Mouse (Mus musculus): ENCODE measurements around the gene Pomgnt2.

The Pomgnt2 gene

DNA sequence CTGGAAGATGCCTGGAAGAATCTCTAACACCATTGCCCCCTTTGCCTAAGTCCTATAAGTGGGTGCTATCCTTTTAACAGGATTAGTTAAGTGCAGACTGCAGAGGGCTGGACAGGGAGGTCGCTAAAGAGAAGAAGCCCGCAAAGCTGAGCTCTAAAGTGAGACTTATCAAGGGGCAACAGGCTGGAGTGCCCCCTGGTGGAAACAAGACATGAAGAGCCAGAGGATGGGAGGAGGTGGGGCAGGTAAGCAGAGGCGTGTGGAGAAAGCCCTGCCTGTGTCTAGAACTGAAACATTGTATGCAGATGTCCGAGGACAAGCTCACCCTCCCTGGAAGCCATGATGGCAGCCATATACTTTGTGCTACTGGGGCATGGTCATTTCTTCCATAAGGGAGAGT lies 16.7 kb upstream of the Pomgnt2 start:
- DNase-seq (ENCODE audit: low spot score in 2 of 2) = no peak

DNA sequence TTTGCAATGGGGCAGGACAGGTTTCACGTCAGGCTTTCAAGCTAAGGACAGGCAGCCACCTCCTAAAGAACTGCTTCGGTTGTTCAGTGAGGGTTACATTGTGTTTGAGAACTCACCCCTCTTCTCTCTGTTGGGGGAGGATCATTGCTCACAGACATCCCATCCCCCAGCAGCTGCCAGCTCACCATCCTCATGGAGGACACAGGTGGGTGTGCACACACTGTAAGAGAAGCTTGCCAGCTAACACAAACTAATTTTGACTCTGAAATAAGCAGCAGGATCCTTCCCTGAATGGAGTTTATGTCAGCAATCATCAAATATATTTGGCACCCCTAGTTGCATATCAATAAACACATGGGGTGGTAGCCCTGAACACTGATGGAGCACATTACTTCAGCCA lies 15.9 kb upstream of the Pomgnt2 start:
- DNase-seq (ENCODE audit: low spot score in 2 of 2) = no peak

DNA sequence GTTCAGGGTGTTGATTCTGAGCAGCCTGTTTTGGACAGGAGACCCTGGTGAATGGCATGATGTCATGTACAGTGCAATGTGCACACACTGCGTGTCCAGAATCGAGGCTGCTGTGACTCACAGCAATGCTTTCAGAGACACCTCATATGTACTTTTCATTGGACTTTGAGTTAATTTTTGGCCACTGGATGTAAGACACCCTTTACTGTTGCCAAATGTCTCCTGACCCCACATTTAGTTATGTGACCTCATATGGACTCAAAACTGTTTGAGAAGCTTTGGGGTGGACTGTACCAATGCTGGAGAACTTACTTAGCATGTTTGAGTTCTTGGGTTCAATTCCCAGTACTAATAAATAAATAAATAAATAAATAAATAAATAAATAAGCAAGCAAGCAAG lies 13.8 kb upstream of the Pomgnt2 start:
- DNase-seq (ENCODE audit: low spot score in 2 of 2) = no peak

DNA sequence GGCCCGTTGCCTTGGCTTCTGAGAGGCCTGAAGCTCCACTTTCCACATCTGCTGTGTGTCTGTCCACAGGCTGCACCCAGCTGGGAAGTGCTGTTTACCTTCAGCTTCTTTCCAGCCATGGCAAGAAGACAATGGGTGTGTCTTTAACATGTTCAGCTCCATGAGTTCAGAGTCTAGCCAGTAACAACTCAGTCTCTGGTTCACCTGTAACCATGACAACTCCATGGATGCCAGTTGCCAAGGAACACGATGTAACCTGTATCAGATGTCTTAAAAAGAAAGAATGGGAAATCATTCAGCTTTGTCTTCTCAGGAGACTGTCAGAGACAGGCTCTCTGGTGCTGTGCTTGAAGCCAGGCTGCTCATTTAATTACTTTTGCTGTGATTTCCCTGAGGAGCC lies 12.0 kb upstream of the Pomgnt2 start:
- no peak for DNase-seq (ENCODE audit: low spot score in 2 of 2)

DNA sequence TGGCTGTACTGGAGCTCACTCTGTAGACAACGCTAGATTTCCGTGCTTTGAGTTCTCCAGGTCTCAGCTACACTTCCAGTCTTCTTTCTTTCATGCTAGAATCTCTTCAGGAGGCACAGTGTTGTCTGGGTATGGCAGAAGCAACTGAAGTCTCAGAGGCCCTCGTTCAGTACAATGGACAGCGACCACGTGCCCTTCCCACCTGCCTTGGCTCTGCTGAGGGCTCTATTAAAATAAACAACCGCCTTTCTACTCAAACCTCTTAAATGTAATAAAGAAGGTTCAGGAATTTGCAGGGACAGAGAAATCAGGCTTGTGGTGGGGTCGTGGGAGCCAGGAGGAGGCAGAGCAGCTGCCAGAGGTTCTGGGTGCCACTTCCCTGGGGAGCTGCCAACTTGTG lies 9.7 kb upstream of the Pomgnt2 start:
- DNase-seq (ENCODE audit: low spot score in 2 of 2) = no peak

DNA sequence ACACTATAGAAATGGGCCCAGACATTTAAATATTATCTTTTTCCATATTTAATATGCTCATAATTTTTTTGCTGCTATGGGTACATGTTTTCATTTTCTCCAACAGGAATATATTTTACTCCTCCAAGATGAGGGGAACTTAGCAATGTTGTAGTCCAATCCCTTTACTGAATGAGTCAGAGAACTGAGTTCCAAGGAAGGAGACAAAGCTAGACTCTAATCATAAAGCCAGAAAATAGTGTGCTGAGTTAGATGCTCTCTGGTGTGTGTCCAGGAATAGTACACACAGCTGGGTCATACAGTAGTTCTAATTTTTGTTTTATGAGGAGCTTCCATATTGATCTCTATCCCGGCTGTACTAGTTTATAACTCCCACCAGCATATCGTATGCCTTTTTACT lies 9.3 kb upstream of the Pomgnt2 start:
- no peak for DNase-seq (ENCODE audit: low spot score in 2 of 2)

DNA sequence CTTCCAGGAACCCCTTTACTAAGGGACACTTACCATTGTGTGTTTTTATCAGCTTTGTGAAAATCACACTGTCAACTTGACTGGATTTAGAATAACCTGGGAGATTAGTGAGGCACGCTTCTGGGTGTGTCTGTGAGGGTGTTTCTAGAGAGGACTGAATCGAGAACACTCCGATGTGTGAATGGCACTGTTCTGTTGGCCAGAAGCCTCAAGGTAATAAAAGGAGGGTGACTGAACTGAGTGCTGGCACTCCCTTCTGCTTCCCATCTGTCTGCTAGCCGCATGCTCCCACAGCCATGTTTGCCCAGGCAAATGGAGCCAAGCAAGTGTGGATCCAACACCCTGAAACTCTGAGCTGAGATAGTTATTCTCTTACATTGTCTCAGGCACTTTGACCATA lies 1.1 kb upstream of the Pomgnt2 start:
- no peak for DNase-seq (ENCODE audit: low spot score in 2 of 2)

DNA sequence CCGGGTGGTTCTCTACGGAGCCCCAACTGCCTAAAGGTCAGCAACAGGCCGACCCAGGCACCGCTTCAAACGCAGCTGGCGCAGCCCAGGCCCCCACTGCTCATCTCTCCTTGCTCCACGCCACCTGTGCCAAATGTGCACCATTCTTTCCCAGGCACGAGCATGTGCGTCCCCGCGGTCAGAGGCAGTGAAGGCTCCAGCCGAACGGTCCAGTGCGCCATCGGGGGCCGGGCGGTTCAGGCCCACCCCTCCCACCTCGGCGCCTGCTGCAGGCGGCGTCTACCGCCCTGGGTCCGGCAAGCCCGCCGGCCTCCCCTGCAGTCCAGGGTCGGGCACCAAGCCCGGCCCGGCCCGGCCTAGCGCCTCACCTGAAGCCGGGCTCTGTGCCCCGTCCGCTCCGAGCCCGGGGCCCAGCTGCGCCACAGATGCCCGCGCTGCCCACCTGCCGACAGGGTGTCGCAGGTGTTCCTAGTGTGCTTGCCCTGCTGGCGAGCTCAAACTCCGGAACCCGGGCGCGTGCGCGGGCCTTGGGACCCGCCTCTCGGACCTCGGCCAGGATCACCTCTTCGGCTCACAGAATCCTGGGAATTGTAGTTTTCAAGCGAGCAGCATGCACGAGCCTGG lies 1.3 kb downstream of the Pomgnt2 start:
- peak; percentile 68 to 87 for DNase-seq (ENCODE audit: low spot score in 2 of 2)

DNA sequence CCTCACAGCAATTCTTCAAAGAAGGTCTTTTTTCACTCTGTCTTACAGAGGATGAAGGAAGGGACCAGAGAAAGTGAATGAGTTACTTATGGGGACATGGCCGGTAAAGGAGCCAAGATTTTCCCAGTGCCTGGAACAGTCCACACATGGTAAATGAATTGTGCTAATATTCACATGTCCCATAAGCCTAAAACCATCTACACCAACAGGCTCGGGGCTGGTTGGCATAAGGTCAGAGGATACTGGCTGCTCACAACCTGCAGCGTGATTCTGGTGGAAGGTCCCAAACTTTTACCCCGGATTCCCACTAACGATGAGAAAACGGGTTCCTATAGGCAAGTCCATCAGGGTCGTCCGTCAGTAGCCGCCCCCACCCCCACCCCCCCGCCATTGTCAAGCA lies 1.8 kb downstream of the Pomgnt2 start:
- no peak for DNase-seq (ENCODE audit: low spot score in 2 of 2)

DNA sequence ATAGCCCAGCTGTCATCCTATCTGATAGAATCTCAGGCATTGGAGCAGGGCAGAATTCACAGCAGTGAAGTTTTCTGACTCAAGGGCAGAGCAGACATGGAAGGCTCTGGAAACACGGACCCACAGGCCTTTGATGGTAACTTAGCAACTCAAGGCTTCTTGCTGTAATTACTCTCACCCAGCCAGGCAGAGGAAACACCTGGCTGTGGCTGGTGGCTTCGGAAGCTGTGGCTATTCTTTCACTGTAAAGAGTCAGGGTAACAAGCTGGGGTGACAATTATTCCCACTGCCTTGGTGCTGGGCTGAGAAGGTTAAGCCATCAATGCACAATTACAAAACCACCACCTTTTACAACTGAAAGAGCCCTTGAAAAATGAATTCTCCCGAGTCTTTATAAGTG lies 3.9 kb downstream of the Pomgnt2 start:
- no peak for DNase-seq (ENCODE audit: low spot score in 2 of 2)

DNA sequence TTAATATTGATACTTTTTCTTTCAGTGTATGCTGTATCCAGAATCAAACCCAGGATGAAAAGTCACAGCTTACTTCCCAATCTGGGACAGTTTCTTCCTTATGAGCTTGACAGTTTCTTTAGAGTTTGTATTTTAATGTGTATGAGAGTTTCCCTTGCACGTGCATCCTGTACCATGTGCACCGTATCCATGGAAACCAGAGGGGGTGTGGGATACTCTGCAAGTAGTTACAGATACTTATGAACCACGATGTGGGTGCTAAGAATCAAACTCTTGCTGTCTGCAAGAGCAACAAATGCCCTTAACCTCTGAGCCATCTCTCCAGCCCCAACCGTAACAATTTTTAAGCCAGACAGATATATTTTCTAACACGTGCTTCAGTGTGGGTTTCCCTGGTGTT lies 5.9 kb downstream of the Pomgnt2 start:
- no peak for DNase-seq (ENCODE audit: low spot score in 2 of 2)

DNA sequence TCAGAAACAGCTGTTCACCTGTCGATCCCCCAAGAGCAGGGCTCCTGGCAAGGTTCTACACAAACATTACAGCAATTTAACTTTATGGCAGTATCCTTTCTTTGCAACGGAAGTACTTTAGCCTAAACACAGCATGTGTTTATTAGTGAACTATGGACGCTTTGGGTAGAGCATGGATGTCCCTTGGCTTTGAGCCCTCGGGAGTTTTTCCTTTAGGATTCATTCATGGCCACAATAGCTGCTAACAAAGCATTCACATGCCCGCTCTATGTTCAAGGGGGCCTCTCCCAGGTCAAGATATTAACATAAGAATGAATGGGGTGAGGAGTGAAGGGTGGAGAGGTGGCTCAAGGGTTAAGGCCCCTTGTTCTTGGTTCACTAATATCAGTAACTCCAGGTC lies 7.4 kb downstream of the Pomgnt2 start:
- no peak for DNase-seq (ENCODE audit: low spot score in 2 of 2)

DNA sequence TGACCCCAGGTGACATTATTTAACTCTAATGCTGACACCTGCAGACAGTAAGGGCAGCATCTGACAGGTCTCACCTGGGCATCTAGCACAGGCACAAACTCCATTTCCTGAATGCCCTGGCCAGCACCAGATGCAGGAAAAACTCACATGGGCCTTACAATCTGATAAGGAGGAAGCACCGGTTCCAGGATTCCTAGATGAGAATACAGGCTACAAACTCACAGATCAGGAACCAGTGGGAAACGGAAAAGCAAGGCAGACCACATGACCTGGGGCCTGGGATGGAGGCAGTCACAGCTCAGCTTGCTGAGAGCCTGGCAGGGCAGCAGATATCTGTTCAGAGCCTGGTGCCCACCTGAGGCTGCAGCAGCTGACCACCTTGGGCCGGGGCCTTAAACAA lies 8.0 kb downstream of the Pomgnt2 start:
- DNase-seq (ENCODE audit: low spot score in 2 of 2) = no peak

DNA sequence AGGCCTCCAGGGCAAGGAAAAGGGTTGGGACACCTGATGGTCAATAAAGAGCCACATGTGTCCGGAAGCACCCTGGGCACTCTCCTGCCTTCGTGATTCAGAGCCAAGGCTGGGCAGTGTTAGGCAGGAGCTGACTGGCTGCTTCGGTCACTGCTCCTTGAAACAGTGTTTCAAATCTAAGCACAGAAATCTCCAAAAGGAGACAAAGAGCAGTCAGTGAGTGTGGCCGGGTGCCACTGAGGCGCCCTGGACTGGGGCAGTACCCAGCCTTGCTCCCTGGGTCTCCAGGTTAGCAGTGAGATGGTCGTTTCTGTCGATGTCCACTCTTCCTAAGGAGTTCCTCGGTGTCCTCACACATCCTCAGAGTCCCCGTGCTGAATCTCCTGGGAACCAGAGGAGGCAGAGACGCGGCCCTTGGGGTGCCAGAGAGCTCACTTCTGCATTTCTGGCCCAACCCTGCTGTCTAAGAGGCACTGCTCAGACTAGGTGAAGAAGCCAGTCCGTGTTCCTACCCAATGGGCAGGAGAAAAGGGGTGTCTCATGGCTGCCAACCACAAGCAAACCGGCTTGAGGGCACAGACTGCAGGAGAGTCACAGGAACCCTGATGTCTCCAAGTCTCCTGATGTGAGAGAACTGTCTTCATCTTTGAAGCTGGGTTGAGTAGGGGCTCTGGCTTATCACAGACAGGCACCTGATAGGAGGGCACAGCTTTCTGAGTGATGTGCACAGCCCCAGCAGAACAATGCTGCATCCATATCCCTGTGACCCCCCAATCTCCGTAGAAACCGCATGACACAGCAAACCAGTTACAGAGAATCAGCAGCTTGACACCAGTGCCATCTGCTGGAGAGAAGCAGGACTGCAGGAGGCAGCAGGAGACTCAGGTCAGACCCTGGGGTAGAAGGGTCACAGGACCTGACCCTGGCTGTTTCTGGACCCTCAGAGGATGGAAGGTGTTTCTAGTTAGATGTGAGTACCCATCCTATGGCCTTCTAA lies 12.1 kb downstream of the Pomgnt2 start:
- peak; percentile 58 to 84 for DNase-seq (ENCODE audit: low spot score in 2 of 2)

DNA sequence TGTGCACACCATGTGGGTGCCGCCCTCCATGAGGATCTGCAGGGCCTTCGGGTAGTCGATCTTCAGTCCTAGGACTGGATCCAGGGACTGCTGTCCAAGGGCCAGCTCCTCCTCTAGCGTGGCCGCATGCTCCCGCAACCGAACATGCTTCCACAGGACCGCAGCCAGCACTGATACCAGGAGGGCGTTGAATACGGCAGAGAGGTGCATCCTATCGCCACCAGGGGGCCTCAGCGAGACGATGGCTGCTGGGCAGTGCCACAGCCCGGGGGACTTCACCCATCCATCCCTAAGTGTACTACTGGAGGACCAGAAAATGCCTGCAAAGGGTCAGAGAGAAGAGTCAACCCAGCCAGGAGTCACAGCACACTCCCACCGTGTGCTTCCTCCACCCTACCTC lies 13.4 kb downstream of the Pomgnt2 start:
- DNase-seq (ENCODE audit: low spot score in 2 of 2) = peak; percentile 70 to 86

DNA sequence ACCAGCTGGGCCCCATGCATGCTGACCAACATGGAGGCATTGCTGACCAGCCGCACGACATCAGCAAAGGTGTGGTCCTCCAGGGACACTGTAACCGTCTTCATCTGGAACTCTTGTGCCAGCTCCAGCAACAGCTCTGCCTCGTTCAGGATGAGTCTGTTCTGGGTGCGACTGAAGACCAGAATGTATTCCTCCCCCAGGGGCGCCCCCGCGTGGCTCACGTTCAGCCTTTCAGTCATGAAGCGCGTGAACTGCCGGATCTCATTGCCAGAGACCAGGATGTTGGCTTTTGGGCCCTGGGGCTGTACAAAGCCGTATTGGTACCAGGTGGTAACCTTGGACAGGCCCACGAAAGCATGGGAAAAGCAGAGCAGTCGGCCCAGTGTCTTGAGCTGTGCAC lies 14.2 kb downstream of the Pomgnt2 start:
- DNase-seq (ENCODE audit: low spot score in 2 of 2) = no peak

DNA sequence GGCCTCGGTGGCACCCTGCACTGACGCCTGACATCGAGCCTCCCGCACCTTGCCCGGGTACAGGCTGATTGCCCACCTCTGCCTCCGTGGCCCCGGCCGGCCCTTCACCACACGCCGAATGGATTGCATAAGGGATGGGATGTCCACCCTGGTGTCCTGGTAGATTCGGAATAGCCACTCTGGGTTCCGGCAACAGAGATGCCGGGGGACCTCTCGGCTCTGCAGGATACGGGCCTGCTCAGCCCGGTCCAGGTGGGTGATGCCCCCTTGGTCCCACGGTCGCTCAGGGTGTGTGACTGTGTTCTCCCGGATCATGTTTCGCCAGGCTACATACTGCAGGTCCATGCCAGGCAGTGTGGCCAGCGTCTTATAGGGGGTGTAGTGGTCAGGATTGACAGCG lies 14.7 kb downstream of the Pomgnt2 start:
- DNase-seq (ENCODE audit: low spot score in 2 of 2) = no peak

DNA sequence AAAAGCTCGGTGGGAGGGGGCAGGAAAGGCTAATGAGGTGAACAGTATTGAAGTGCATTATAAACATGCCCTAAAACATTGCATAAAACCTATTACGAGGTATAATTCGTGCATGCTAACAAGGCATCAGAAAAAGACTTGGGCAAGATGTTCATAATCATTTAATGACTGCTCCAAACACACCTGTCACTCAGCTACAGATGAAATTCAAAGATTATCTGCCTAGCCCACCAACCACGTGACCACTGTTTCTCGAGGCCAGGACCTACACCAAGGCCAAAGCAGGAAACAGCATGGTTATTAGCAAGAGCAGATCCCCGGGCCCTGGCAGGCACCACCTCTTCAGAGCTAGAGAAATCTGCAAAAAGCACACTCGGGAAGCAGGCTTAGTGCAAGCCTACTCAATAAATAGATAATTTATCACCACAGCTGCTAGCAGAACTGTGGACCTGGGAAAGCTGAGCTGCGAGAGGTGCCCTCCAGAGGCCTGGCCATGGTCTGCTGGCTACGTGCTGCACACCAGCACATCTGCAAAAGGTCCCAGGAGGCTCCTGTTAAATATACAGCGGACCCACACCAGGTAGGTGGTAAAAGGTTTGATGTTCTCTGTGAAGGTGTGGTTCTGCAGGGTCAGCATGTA lies 15.3 kb downstream of the Pomgnt2 start:
- no peak for DNase-seq (ENCODE audit: low spot score in 2 of 2)

DNA sequence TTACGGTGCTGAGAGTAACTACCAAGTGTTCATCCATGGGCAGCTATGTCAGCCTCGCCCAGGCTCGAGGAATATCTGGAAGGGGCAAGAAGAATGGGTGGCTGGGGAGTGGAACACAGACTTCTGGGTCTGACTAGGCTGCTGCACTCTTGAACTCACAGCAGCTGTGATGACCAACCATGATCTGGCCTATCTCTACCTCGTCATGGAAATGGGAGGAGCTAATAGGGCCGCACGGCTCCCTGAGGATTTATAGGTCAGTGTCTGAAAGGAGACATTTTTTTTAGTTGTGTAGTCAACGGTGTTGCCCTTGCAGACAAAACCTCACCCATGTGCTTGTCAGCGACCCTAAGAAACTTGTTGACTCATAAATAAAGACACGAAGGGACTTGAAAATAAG lies 15.9 kb downstream of the Pomgnt2 start:
- no peak for DNase-seq (ENCODE audit: low spot score in 2 of 2)

DNA sequence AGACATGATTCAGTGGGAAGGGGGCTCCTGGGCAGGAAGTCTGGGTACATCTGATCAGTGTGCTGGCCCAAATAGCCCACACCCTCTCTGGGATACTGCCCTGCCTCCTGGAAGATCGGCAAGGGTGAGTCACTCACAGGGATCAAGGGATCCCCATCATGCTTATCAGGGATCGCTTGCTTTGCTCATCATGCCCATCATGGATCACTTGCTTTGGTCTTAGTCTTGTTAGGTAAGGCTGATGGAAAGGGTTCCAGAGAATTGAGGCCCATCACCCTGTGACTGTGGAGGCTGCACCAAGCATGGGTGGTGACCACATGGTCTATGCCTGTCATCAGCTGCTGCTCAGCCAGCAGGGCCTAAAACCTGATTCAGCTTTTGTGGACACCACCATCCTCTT lies 21.6 kb downstream of the Pomgnt2 start:
- DNase-seq (ENCODE audit: low spot score in 2 of 2) = no peak

DNA sequence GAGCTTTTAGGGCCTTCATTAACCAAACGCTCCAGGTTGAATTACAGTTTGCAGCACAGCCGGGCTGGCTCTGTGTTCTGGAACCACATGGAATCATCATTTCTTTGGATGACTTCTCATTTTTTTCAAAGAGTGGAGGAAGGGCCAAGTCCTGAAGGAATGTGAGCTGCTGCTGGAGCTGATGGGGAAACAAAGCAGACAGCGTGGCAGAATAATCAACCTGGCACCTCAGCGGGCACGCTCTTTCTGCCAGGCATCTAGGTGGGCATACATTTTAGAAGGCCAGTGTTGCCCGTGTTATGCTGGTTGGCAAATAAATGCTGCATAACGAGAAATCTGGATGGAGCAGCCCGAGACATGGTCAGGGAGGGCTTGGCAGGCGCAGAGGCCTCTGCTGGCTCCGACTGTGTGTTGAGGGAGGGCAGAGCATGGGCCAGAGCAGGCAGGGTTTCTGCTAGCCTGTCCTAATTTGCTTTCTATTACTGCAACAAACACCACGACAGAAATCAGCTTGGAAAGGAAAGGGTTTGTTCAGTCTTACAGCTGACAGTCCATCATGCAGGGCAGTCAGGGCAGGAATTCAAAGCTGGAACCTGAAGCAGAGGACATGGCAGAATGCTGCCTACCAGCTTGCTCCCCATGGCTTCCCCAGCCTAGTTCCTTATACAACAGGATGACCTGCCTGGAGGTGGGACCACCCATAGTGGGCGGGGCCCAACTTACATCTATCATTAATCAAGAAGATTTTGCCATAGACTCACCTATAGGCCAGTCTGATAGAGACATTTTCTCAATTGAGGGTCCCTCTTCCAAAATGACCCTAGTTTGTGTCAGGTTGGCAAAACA lies 22.5 kb downstream of the Pomgnt2 start:
- DNase-seq (ENCODE audit: low spot score in 2 of 2) = no peak

DNA sequence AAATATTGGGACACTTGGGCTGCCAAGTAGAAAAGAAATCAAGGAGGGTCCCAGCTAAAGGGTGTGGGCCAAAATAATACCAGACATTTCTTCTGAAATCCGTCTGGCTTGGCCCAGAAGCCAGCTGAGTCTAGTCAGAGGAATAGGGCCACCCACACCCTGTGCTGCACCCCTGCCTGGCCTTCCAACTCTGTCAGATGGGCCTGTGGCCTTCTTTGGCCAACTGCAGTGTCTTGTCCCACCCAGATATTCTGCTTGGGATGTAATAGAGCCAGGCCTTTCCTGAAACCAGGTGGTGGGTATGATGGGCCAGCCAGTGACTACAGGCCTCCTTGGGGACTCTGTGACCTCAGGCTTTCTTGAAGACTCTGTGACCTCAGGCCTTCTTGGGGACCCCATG lies 23.7 kb downstream of the Pomgnt2 start:
- DNase-seq (ENCODE audit: low spot score in 2 of 2) = no peak
